Mouse (Mus musculus): Measurements from ENCODE around the gene Prrt3. TPM values are rescaled to one million over a fixed set of nuclear protein-coding genes. Genes with fewer than 3 reads are reported as not detected.

Gene Prrt3
- polyA plus RNA-seq, 1 experiment: not detected

DNA sequence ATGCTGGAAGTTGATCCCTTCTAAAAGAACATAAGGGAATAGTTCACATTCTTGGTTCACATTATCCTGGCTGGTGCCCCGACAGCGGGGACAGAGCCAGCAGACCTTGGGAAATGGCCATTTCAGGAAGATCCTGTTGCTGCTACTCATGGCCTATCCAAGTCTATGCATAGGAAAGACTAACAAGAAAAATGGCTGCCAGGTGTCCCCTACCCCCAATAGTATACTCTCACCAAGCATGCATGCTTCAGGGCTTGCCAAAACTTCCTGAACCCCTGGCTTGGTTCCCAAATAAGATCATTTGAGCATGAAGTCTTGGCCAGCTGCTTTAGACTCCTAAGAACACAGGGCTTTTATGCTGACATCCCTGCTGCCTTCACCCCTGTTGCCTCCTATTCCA is 49.9 kb downstream of the Prrt3 start:
- no peak for DNase-seq (ENCODE audit: low read depth)

DNA sequence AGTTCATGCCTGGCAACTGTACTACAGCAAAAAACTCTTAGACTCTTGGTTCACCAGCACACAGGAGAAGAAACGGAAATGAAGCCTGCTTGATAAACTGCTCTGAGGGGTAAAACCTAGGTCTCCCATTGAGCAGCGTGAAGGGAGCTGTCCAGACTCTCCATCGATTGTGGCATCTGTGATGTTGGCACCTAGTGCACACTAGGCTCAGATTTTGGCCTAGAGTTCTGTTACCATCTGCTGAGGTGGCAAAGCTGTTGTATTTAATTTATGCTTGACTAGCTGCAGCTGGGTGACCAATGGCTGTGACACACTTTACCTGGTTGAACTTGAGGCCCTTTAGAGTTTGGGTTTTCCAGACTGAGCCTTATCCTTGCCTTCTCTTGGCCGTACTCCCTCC is 54.1 kb downstream of the Prrt3 start:
- DNase-seq (ENCODE audit: low read depth): no peak

DNA sequence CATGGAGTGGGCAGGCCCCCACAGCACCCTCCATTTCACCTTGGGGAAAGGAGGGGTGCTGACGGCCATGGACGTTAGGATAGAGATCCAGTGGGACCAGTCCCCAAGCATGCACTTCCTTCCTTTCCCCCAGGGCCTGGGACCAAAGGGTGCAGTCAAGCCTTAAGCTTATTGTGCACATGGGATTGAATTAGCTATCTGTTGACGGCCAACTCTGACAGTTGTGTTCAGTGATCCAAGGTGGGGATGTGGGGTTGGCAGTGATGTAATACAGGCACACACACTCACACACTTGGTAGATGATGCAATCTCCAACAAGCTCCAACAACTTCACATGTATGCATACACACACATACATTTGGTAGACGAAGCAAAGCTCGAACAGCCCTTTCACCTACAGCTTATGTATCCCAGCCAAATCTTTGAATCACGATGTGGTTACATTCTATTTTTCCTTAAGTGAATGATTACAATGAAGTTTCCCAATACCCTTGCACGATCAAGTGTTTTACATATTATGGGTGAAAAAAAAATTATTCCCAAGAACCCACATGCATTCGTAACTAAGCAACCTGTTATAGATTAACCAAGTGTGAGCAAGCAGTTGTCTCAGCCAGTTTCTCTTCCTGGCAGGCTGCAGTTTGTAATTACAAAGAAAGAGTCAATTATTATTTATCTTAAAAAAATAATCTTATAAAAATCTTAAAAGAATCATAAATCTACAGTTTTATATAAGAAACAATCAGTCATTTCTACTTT is 57.3 kb downstream of the Prrt3 start:
- no peak for DNase-seq (ENCODE audit: low read depth)

Other genes starting within 250 kb of the Prrt3 start
- not detected in 2 replicates for gene Cpne9, start 219.6 kb downstream of the Prrt3 start, polyA plus RNA-seq (2012; rRNA removed)
- gene Brpf1, start 194.8 kb downstream of the Prrt3 start, polyA plus RNA-seq (2012; rRNA removed): 21.7 and 23.2 TPM in 2 replicates
- 20.4 and 30.5 TPM in 2 replicates for gene Ogg1, start 175.0 kb downstream of the Prrt3 start, polyA plus RNA-seq (2012; rRNA removed)
- gene Camk1, start 157.9 kb downstream of the Prrt3 start, polyA plus RNA-seq (2012; rRNA removed): 64.1 and 80.0 TPM in 2 replicates
- gene Tada3, start 124.0 kb downstream of the Prrt3 start, polyA plus RNA-seq (2012; rRNA removed): 25.7 and 29.9 TPM in 2 replicates
- gene Arpc4, start 123.8 kb downstream of the Prrt3 start, polyA plus RNA-seq (2012; rRNA removed): 67.1 and 83.2 TPM in 2 replicates
- 11.0 and 11.8 TPM in 2 replicates for gene Ttll3, start 112.7 kb downstream of the Prrt3 start, polyA plus RNA-seq (2012; rRNA removed)
- gene Rpusd3, start 82.6 kb downstream of the Prrt3 start, polyA plus RNA-seq (2012; rRNA removed): 81.4 and 99.3 TPM in 2 replicates
- 1,279 and 2,693 TPM in 2 replicates for gene Cidec, start 66.2 kb downstream of the Prrt3 start, polyA plus RNA-seq (2012; rRNA removed)
- 85.6 and 92.9 TPM in 2 replicates for gene Jagn1, start 59.4 kb downstream of the Prrt3 start, polyA plus RNA-seq (2012; rRNA removed)
- 18.2 and 18.9 TPM in 2 replicates for gene Il17re, start 43.4 kb downstream of the Prrt3 start, polyA plus RNA-seq (2012; rRNA removed)
- 43.9 and 50.2 TPM in 2 replicates for gene Il17rc, start 30.5 kb downstream of the Prrt3 start, polyA plus RNA-seq (2012; rRNA removed)
- gene Creld1, start 18.6 kb downstream of the Prrt3 start, polyA plus RNA-seq (2012; rRNA removed): 34.7 and 37.4 TPM in 2 replicates
- 61.9 and 71.6 TPM in 2 replicates for gene Emc3, start 29.7 kb upstream of the Prrt3 start, polyA plus RNA-seq (2012; rRNA removed)
- 1.0 and 1.2 TPM in 2 replicates for gene Fancd2, start 29.8 kb upstream of the Prrt3 start, polyA plus RNA-seq (2012; rRNA removed)
- gene Fancd2os, start 98.8 kb upstream of the Prrt3 start, polyA plus RNA-seq (2012; rRNA removed): 0.18 TPM in 1 of 2 replicates, not detected in the other
- 170 and 190 TPM in 2 replicates for gene Brk1, start 102.8 kb upstream of the Prrt3 start, polyA plus RNA-seq (2012; rRNA removed)
- 25.7 and 41.1 TPM in 2 replicates for gene Vhl, start 122.0 kb upstream of the Prrt3 start, polyA plus RNA-seq (2012; rRNA removed)
- gene Irak2, start 136.5 kb upstream of the Prrt3 start, polyA plus RNA-seq (2012; rRNA removed): 44.2 and 49.0 TPM in 2 replicates
- gene Tatdn2, start 195.1 kb upstream of the Prrt3 start, polyA plus RNA-seq (2012; rRNA removed): 29.3 and 34.7 TPM in 2 replicates
- not detected in 2 replicates for gene Ghrl, start 217.9 kb upstream of the Prrt3 start, polyA plus RNA-seq (2012; rRNA removed)
- 168 and 231 TPM in 2 replicates for gene Sec13, start 238.8 kb upstream of the Prrt3 start, polyA plus RNA-seq (2012; rRNA removed)